Mouse (Mus musculus): ENCODE results near the gene Alg2. TPM values are rescaled to one million over a fixed set of nuclear protein-coding genes. Genes with fewer than 3 reads are reported as not detected.

The Alg2 gene
- total RNA-seq, 2 experiments from 2014 or later, result 124 to 126 TPM

GRCm38 (mm10) chr4:47422946-47423345 lies 51.2 kb downstream of the Alg2 start:
- no peak for DNase-seq (ENCODE audit: low spot score in 2 of 2)
- intact Hi-C loops (cut with DNase I), result no loop called here

- intact Hi-C loops (cut with DNase I), result no loop called here
Measured at GRCm38 (mm10) chr4:47422194-47422593, 51.9 kb downstream of the Alg2 start.

DNA sequence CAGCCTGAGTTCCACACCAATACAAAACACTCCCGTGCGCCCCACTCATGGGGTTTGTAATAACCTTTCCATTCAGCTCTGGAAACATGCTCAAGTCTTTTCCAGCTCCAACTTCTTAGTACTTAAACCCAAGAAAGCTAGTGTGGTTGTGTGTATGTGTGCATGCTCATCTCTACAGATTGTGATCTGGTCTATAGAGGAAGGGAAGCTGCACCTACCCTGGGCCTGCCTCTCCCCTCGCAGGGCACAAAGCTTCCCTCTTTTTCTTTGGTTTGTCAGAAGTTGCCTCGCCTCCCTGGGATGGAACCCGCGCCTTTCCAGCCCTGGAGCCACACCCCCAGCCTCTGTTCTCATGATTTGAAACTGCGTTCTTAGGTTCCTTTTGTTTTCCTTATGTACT lies 53.9 kb downstream of the Alg2 start:
- intact Hi-C loops (cut with DNase I), result no loop called here
- no peak for DNase-seq (ENCODE audit: low spot score in 2 of 2)

More at GRCm38 (mm10) chr4:47422194-47422593, 51.9 kb downstream of the Alg2 start:
- DNase-seq (ENCODE audit: low spot score in 2 of 2), result no peak

DNA sequence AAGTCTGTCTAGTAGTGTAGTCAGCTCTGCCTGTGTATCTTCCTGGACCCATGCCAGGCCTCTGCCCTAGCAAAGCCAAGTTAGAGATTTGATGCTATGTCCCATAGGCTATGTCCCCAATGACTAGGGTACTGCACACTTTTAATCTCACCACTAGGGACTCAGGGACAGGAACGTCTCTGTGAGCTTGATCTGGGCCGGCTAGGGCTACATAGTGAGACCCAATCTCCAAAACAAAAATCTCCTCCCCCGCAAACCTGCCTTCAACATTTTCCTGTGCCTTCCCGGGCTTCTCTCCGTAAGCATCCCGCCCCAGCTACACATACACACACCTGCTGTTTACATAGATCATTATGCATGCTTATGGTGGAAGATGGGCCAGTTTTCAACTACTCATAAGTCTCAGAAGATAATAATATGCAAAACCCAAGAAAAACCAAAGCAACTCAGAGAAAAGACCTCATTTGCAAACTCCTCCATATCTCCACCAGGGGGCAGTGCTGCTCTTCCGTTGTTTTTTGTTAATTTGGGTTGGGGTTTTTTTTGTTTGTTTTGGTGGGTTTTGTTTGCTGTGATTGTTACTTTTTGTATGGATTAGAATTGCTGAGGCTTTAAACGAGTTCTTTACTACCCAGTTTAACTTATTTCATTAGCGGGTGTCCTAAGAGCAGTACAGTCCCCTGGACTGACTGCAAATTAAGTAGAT lies 54.7 kb downstream of the Alg2 start:
- intact Hi-C loops (cut with DNase I), result no loop called here

DNA sequence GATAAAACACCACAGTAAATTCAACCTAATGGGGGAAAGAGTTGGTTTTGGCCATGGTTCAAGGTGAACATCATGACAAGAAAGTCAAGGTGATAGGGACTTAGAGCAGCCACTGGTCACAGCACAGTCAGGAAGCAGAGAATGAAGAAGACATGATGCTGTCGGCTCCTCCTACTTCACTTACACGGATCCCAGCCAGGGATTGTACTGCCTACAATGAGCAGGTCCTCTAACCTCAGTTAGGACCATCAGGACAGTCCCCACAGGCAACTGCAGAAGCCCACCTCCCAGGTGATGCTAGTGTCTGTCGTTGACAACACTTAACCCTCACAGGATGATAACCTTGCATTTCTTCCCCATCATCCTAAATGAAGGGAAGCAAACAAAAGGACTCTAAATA lies 56.3 kb downstream of the Alg2 start:
- no peak for DNase-seq (ENCODE audit: low spot score in 2 of 2)
- intact Hi-C loops (cut with DNase I), result no loop called here

More for the DNA sequence above, 54.7 kb downstream of the Alg2 start:
- peak in 1 of 2 experiments; percentile 13 for DNase-seq (ENCODE audit: low spot score in 2 of 2)

Other genes starting within 250 kb of the Alg2 start
- 10 to 100 TPM; 18.4 to 18.8 TPM for gene Tgfbr1, start 121.1 kb downstream of the Alg2 start, total RNA-seq (2021)
- 10 to 100 TPM; 48.8 to 50.0 TPM for gene Sec61b, start 325 bp upstream of the Alg2 start, total RNA-seq (2021)